Mouse (Mus musculus) liver, postnatal 0 days (tissue): ENCODE measurements around the gene Gabbr2. TPM values are rescaled to one million over a fixed set of nuclear protein-coding genes. Genes with fewer than 3 reads are reported as not detected.

Experiments
- ATAC-seq: fragments of 200-750 bp; cut with Nextera tagmentation; 2 replicates; pipeline ENCODE4 v1.8.0; 2017; ENCODE audit warnings: mild to moderate bottlenecking, moderate library complexity
- DNase-seq: peaks from one replicate; pipeline ENCODE4 v3.0.0-alpha.2; 2016
- H3K27ac ChIP-seq: fragments of 300-500 bp; sonication (generic); 2 replicates; pipeline ENCODE4 v1.5.1; 2014; ENCODE audit warnings: antibody characterized with exemption, moderate library complexity, mild to moderate bottlenecking, low read depth
- H3K27me3 ChIP-seq: fragments of 300-500 bp; sonication (generic); 2 replicates; pipeline ENCODE4 v1.6.1; 2014; ENCODE audit warnings: low read length, control low read depth, mixed read lengths; ENCODE audit not compliant: insufficient read depth
- H3K36me3 ChIP-seq: fragments of 300-500 bp; sonication (generic); replicated peaks from 2 replicates; pipeline ENCODE4 v1.6.1; 2014; ENCODE audit warnings: mild to moderate bottlenecking, control low read depth, low read length, moderate library complexity, mixed read lengths; ENCODE audit not compliant: insufficient read depth
- H3K4me1 ChIP-seq: fragments of 300-500 bp; sonication (generic); 2 replicates; pipeline ENCODE4 v1.6.1; 2014; ENCODE audit warnings: antibody characterized with exemption, mild to moderate bottlenecking, control low read depth; ENCODE audit not compliant: insufficient read depth
- H3K4me2 ChIP-seq: fragments of 300-500 bp; sonication (generic); 2 replicates; pipeline ENCODE4 v1.6.1; 2014; ENCODE audit warnings: low read depth, mild to moderate bottlenecking, low read length, moderate library complexity, mixed read lengths
- H3K4me3 ChIP-seq: fragments of 300-500 bp; sonication (generic); 2 replicates; pipeline ENCODE4 v1.5.1; 2014; ENCODE audit warnings: low read depth, low read length
- H3K9ac ChIP-seq: fragments of 300-500 bp; sonication (generic); replicated peaks from 2 replicates; pipeline ENCODE4 v1.6.1; 2014; ENCODE audit warnings: mild to moderate bottlenecking, moderate library complexity
- H3K9me3 ChIP-seq: fragments of 300-500 bp; sonication (generic); 2 replicates; pipeline ENCODE4 v1.6.1; 2016; ENCODE audit warnings: mild to moderate bottlenecking, control low read depth, low read length, mixed read lengths
- CTCF ChIP-seq: sonication (generic); IDR thresholded peaks from 2 replicates; pipeline ENCODE4 v1.5.1; 2016; ENCODE audit warnings: antibody characterized with exemption, low read depth
- EP300 ChIP-seq: IDR thresholded peaks from 2 replicates; pipeline ENCODE4 v1.6.1; 2016; ENCODE audit warnings: antibody characterized with exemption, low read depth, mild to moderate bottlenecking
- WGBS: fragments of 180-500 bp; shearing (Covaris S2); extraction: QIAGEN DNeasy Blood & Tissue Kit; methylation state at CpG from one replicate; pipeline ENCODE4 v1.1.7; 2014; ENCODE audit not compliant: insufficient replicate concordance; 5-methylcytosine and 5-hydroxymethylcytosine counted together
- polyA plus RNA-seq: library from polyadenylated mRNA; unstranded; fragments of >200 nt; fragmentation: Nextera tagmentation; extraction: Ambion mirVana; gene quantifications from 2 replicates; pipeline ENCODE4 v1.2.1, GENCODE M21; 2015

Gene Gabbr2
- polyA plus RNA-seq, 1 experiment from 2014 or later = 0.20 TPM

GRCm38 (mm10) chr4:46823738-46824137 lies 167.9 kb downstream of the Gabbr2 start:
- WGBS = 85% methylated on average over 14 of the region's 14 CpGs
- no peak for DNase-seq
- H3K9me3 ChIP-seq = no peaks in the 10 kb centered on the region

DNA sequence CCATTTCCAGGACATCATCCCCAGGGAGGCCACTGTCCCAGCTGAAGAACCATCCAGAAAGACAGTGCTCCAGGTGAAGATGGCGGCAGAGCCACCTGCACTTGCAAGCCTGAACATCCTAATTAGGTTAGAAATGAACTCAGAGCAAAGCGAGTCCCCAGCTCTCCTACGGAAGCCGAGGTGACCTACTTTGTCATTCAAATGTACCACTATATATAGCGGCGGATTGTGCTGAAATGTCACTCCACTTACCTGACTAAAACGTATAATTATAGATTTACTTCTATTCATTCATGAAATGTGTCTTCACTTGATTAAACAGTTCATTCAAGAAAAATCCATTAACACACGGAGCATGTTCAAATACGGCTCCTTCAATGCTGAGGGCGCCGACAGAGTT lies 170.0 kb downstream of the Gabbr2 start:
- WGBS = 86% methylated on average over 11 of the region's 11 CpGs
- DNase-seq = no peak

More at GRCm38 (mm10) chr4:46823738-46824137, 167.9 kb downstream of the Gabbr2 start:
- Histone ChIP-seq H3K4me2 (no peak overlapping the region), H3K27ac (no peak overlapping the region), H3K4me1 (no peaks in the 10 kb centered on the region), H3K27me3 (no peaks in the 10 kb centered on the region), H3K9ac (no peak overlapping the region), H3K36me3 (no peaks in the 10 kb centered on the region), H3K4me3 (no peak overlapping the region)
- ATAC-seq = no peak
- TF ChIP-seq EP300 = no peak
- TF ChIP-seq CTCF = no peak

GRCm38 (mm10) chr4:46814954-46815353 lies 176.7 kb downstream of the Gabbr2 start:
- Histone ChIP-seq H3K27me3 (no peaks in the 10 kb centered on the region), H3K9me3 (no peaks in the 10 kb centered on the region), H3K4me1 (no peaks in the 10 kb centered on the region), H3K9ac (no peak overlapping the region), H3K27ac (no peak overlapping the region), H3K36me3 (no peaks in the 10 kb centered on the region), H3K4me3 (no peak overlapping the region), H3K4me2 (no peak overlapping the region)
- 62% methylated on average over 4 of the region's 4 CpGs for WGBS
- no peak for ATAC-seq
- TF ChIP-seq CTCF (no peak), EP300 (no peak)
- DNase-seq = no peak

More for the DNA sequence above, 170.0 kb downstream of the Gabbr2 start:
- H3K9ac ChIP-seq = no peak overlapping the region
- H3K36me3 ChIP-seq = no peaks in the 10 kb centered on the region
- no peak overlapping the region for H3K4me2 ChIP-seq
- no peaks in the 10 kb centered on the region for H3K9me3 ChIP-seq
- H3K27me3 ChIP-seq = no peaks in the 10 kb centered on the region
- TF ChIP-seq CTCF = no peak
- no peak for TF ChIP-seq EP300
- no peaks in the 10 kb centered on the region for H3K4me1 ChIP-seq
- no peak for ATAC-seq
- H3K27ac ChIP-seq = no peak overlapping the region
- no peak overlapping the region for H3K4me3 ChIP-seq

DNA sequence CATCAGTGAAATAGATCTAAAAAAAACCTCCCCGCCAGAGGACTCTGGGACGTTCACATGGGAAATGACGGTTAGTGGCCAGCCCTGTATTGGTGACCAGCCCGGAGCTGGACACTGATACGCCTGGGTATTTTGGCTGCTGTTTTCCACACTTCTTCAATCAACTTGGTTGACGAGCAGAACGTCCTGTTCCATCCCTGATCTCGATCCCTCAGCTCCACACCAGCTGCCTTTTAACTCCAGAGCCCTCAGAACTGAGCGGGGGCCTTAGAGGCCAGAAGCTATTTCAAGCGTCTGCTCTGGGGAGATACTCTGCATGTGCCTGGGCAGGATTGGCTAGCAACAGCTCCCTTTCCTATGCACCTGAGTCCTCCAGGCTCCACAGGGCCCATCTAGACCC lies 177.4 kb downstream of the Gabbr2 start:
- Histone ChIP-seq H3K4me2 (no peak overlapping the region), H3K27ac (no peak overlapping the region), H3K27me3 (no peaks in the 10 kb centered on the region), H3K36me3 (no peaks in the 10 kb centered on the region), H3K9me3 (no peaks in the 10 kb centered on the region), H3K4me1 (no peaks in the 10 kb centered on the region), H3K9ac (no peak overlapping the region), H3K4me3 (no peak overlapping the region)
- no peak for ATAC-seq
- WGBS = 75% methylated on average over 10 of the region's 10 CpGs
- no peak for TF ChIP-seq EP300
- TF ChIP-seq CTCF = no peak
- DNase-seq = no peak

GRCm38 (mm10) chr4:46811165-46811564 lies 180.5 kb downstream of the Gabbr2 start:
- Histone ChIP-seq H3K27me3 (no peaks in the 10 kb centered on the region), H3K9ac (no peak overlapping the region), H3K4me3 (no peak overlapping the region), H3K9me3 (no peaks in the 10 kb centered on the region), H3K4me1 (no peaks in the 10 kb centered on the region), H3K4me2 (no peak overlapping the region), H3K27ac (no peak overlapping the region), H3K36me3 (no peaks in the 10 kb centered on the region)
- no peak for ATAC-seq
- DNase-seq = no peak
- WGBS = 51% methylated on average over 5 of the region's 5 CpGs
- no peak for TF ChIP-seq EP300
- no peak for TF ChIP-seq CTCF

DNA sequence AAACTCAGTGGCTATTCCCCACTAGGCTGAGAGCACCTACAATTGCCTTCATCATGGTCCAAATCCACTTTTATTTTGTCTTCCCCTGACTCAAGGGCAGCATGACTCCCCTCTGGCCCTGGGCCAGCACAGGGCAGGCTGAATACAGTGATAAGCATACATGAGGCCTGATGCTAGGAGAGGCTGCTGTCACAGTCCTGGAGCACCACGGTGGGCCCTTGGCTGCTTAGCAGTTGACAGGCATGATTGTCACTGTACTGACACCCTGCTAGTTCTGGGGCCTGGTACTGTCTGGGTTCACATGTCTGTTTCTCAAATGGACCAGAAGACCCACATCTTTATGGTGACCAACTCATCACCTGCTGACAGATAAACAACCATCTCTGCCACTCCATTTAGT lies 184.8 kb downstream of the Gabbr2 start:
- Histone ChIP-seq H3K4me1 (no peaks in the 10 kb centered on the region), H3K36me3 (no peaks in the 10 kb centered on the region), H3K27me3 (no peaks in the 10 kb centered on the region), H3K9me3 (no peaks in the 10 kb centered on the region), H3K4me3 (no peak overlapping the region), H3K27ac (no peak overlapping the region), H3K4me2 (no peak overlapping the region), H3K9ac (no peak overlapping the region)
- DNase-seq = peak; percentile 51
- WGBS = 41% methylated on average over 1 of the region's 1 CpGs
- ATAC-seq = peak; percentile 66
- no peak for TF ChIP-seq CTCF
- peak; percentile 27; the same call in 1 of the 2 replicates for TF ChIP-seq EP300

DNA sequence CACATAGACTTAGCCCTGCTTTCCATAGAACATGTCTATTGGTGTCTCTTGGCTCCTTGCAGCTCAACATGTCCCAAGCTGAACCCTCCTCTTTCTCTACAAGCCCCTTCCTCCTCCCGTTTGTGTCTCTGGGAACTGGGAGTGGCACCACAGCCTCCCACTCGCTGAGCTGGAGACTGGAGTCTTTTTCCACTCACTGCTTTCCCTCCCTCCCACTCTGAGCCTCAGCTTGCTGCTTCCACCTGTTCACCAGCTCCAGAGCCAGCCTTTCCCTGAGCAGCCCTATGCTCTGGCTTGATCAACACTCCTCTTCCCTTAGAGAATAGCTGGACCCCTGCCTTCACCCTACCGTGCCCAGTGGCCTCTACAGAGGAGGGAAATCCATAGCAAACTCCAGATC lies 185.8 kb downstream of the Gabbr2 start:
- WGBS = 70% methylated on average over 3 of the region's 3 CpGs
- TF ChIP-seq CTCF (no peak), EP300 (no peak)
- no peak overlapping the region for H3K9ac ChIP-seq
- H3K27me3 ChIP-seq = no peaks in the 10 kb centered on the region
- H3K36me3 ChIP-seq = no peaks in the 10 kb centered on the region
- no peak for DNase-seq
- no peak for ATAC-seq
- no peak overlapping the region for H3K4me2 ChIP-seq
- H3K4me1 ChIP-seq = no peaks in the 10 kb centered on the region
- H3K9me3 ChIP-seq = no peaks in the 10 kb centered on the region
- no peak overlapping the region for H3K27ac ChIP-seq
- no peak overlapping the region for H3K4me3 ChIP-seq
